Mouse (Mus musculus): ENCODE results near the gene Commd8.

DNA sequence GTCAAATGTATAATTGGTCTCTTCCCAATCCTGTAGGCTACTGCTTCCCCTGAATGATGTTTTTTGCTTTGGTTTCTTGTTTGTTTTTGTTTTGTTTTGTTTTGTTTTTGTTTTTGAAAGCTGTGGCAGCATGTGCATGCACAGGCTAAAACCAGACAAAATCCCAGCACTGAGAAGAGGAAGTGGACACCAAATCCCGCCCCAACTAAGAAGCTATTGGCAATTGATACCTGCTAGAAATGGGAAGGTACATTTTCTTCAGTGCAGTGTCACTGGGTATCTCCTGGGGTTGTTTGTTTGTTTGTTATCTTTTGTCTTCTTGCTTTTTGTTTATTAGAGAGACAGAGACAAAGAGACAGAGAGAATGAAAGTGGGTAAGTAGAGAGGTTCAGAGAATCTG, 27.5 kb upstream of the Commd8 start:
- TF ChIP-seq CHD2 (IDR thresholded peaks at IDR 0.05; ENCODE audit: low read depth, low read length) (no peak), MAFK (IDR thresholded peaks at IDR 0.05; ENCODE audit: insufficient read depth, low read depth, low read length) (no peak), HCFC1 (IDR thresholded peaks at IDR 0.05; ENCODE audit: borderline replicate concordance, insufficient read depth, low read length) (no peak), ZNF384 (IDR thresholded peaks at IDR 0.05; ENCODE audit: low read depth, low read length) (no peak), ZC3H11A (IDR thresholded peaks at IDR 0.05; ENCODE audit: borderline replicate concordance, low read depth, low read length) (no peak)

Measured in ES-E14 (cell line).